In genomic region chr12:33034343-33035088, GRCm38 (mm10) we compare ENCODE assay signal across 12 mouse cellular contexts. TPM values are rescaled to one million over a fixed set of nuclear protein-coding genes. Genes with fewer than 3 reads are reported as not detected.
A peak's percentile ranks its signal among the peaks of the same experiment; 100 is the strongest.
DNase-seq lines count a peak whose midpoint lies in the region; ATAC-seq and TF ChIP-seq lines count a peak whose summit lies in the region.
"Had no signal": no experiment of that assay in that cellular context is flagged by ENCODE, and none has a peak within 500 bp of the region (broad histone marks: within the 10 kb centered on the region; RNA-seq: fewer than 3 reads in every experiment).

No protein-coding gene starts in this region.

- H3K9ac ChIP-seq in hindbrain, embryonic 11.5 days (ENCODE audit: low read depth, low read length): no peak overlapping the region
- H3K9ac ChIP-seq: embryonic facial prominence, embryonic 15.5 days had no signal

- H3K4me3 ChIP-seq in hindbrain, embryonic 11.5 days (ENCODE audit: low read depth, low read length): no peak overlapping the region
- H3K4me3 ChIP-seq in myocyte: no peak overlapping the region
- H3K4me3 ChIP-seq: embryonic facial prominence, embryonic 15.5 days had no signal

- H3K27me3 ChIP-seq in hindbrain, embryonic 11.5 days (ENCODE audit: control insufficient read depth, insufficient read depth, low read length): no peaks in the 10 kb centered on the region
- H3K27me3 ChIP-seq in myocyte (ENCODE audit: control insufficient read depth, insufficient read depth, insufficient read length): no peaks in the 10 kb centered on the region
- H3K27me3 ChIP-seq: embryonic facial prominence, embryonic 15.5 days had no signal

- H3K9me3 ChIP-seq in hindbrain, embryonic 11.5 days (ENCODE audit: control insufficient read depth, low read length): no peaks in the 10 kb centered on the region
- H3K9me3 ChIP-seq: embryonic facial prominence, embryonic 15.5 days had no signal

- peak; percentile 62 for ATAC-seq in CD4-positive, CD25-positive, alpha-beta regulatory T cell, adult 4 months
- peak; percentile 23; the same call in 1 of the 2 replicates for ATAC-seq in hindbrain, embryonic 11.5 days (ENCODE audit: low FRiP score)

- no peak for TF ChIP-seq POLR2A in myocyte (IDR thresholded peaks at IDR 0.05; ENCODE audit: insufficient read length, low read depth)

- H3K36me3 ChIP-seq in hindbrain, embryonic 11.5 days (ENCODE audit: control insufficient read depth, insufficient read depth, low read length): no peaks in the 10 kb centered on the region
- H3K36me3 ChIP-seq in myocyte (ENCODE audit: control insufficient read depth, insufficient read depth): no peaks in the 10 kb centered on the region
- H3K36me3 ChIP-seq: embryonic facial prominence, embryonic 15.5 days had no signal

- peak overlapping the region; percentile 8 for H3K27ac ChIP-seq in hindbrain, embryonic 11.5 days (ENCODE audit: low read depth, low read length)

- H3K79me2 ChIP-seq in myocyte (ENCODE audit: control insufficient read depth, insufficient read depth): no peaks in the 10 kb centered on the region

- 59% methylated on average over 12 of the region's 12 CpGs for WGBS in hindbrain, embryonic 11.5 days

- intact Hi-C loops in gastrocnemius, postnatal 14 days (cut with DNase I; ENCODE audit: low total_unique reads): no loop called here
- intact Hi-C loops in gastrocnemius, postnatal 36 days (cut with DNase I): no loop called here

- peaks cover 7% of the 10 kb centered on the region; the same call in 1 of the 2 replicates for H3K4me1 ChIP-seq in hindbrain, embryonic 11.5 days (replicated peaks; ENCODE audit: control insufficient read depth, insufficient read depth, low read length)

- H3ac ChIP-seq in myocyte (ENCODE audit: control insufficient read depth, insufficient read length): no peak overlapping the region

- peak; percentile 41 for DNase-seq in gastrocnemius, postnatal 14 days
- DNase-seq in gastrocnemius, postnatal 36 days: no peak
- DNase-seq in hindbrain, embryonic 11.5 days (ENCODE audit: low spot score): no peak
- DNase-seq in natural killer cell, adult 2 months (ENCODE audit: low spot score in 2 of 2): no peak
- no peak for DNase-seq in embryo, embryonic 11 days
- no peak for DNase-seq in frontal cortex, adult 2 months (ENCODE audit: extremely low spot score in 1 of 2, low spot score in 1 of 2)

- no peak overlapping the region for H3K4me2 ChIP-seq in hindbrain, embryonic 11.5 days (replicated peaks; ENCODE audit: low read depth, low read length)
- H3K4me2 ChIP-seq in myocyte (ENCODE audit: low read depth): peak overlapping the region; percentile 55

TF ChIP-seq in myocyte, 11 proteins besides CTCF, POLR2A, EP300 and RAD21:
- TF ChIP-seq MAX (IDR thresholded peaks at IDR 0.05; ENCODE audit: low read depth) (no peak), MYOG (IDR thresholded peaks at IDR 0.05; ENCODE audit: control insufficient read depth in 1 of 3, insufficient read depth in 1 of 3, insufficient read length in 2 of 3, low read depth in 2 of 3) (peak; percentile 15 to 91 (median 81)), TCF12 (IDR thresholded peaks at IDR 0.05; ENCODE audit: insufficient read depth, poor library complexity, severe bottlenecking) (peak; percentile 53), CEBPB (IDR thresholded peaks at IDR 0.05; ENCODE audit: insufficient read depth, poor library complexity, severe bottlenecking) (no peak), TCF3 (IDR thresholded peaks at IDR 0.05; ENCODE audit: insufficient read length, low read depth) (peak; percentile 73), E2F4 (IDR thresholded peaks at IDR 0.05; ENCODE audit: insufficient read depth) (no peak), MYOD1 (IDR thresholded peaks at IDR 0.05; ENCODE audit: control insufficient read depth in 1 of 3, insufficient read length in 2 of 3, low read depth in 2 of 3) (peak in 2 of 3 experiments; percentile 94 to 95), SRF (IDR thresholded peaks at IDR 0.05; ENCODE audit: control insufficient read depth, insufficient read length, low read depth) (no peak)

RNA-seq across cellular contexts. Expression of gene Cdhr3, which starts 58.2 kb away (rescaled TPM):
- 1 to 10 TPM; 1.6 to 2.5 TPM for total RNA-seq in gastrocnemius, postnatal 14 days (2021)
- total RNA-seq in gastrocnemius, postnatal 36 days (2021): under 1 TPM; 0.52 to 0.84 TPM
- under 1 TPM; 0.44 to 0.47 TPM for polyA plus RNA-seq in CD4-positive, CD25-positive, alpha-beta regulatory T cell, adult 4 months (2017; shearing (Covaris generic))
- polyA plus RNA-seq in hindbrain, embryonic 11.5 days (2014; fragmentation: Nextera tagmentation; extraction: Ambion mirVana): 0.15 and 0.32 TPM in 2 replicates
- 0.04 TPM for polyA plus RNA-seq in myocyte (2012; fragmentation: generic; extraction: Trizol)
- 5.4 and 8.8 TPM in 2 replicates for polyA plus RNA-seq in frontal cortex, adult 2 months (2012; rRNA removed)
- total RNA-seq: granulocyte monocyte progenitor cell, adult 5-6 weeks; liver, adult 2 months; monocyte, adult 5-6 weeks had no signal
- polyA plus RNA-seq: liver, adult 2 months had no signal
